Mouse (Mus musculus): ENCODE data around the gene Tamm41. TPM values are rescaled to one million over a fixed set of nuclear protein-coding genes. Genes with fewer than 3 reads are reported as not detected.

Gene Tamm41
- polyA plus RNA-seq, 2 experiments, result 16.0 to 27.3 TPM

DNA sequence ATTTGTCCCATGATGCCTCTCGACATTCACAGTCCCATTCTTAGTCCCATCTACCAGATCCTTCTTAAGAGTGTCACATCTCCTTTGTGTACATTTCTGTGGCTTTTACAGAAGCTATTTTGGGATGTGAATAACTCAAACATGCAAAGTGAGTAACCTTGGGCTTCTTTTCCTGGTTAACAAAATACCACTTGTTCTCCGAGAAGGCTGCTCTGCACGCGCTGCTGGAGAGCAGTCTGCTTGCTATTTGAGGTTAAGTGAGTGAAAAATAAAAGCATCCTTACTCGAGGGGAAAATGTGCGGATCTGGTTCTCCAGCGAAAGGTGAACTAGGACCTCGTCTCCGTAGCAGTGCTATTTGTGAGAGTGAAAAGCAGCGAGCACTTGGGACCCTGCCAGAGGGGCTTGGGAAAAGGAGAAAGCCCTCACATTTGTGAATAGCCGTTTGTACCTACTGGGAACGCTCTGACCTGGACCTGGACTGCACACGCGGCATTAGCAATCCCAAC, 10.1 kb downstream of the Tamm41 start:
- Histone ChIP-seq H3K4me2 (ENCODE audit: low read depth) (no peak overlapping the region), H3K36me3 (replicated peaks; ENCODE audit: control insufficient read depth, insufficient read depth, low read depth) (peaks cover 6% of the 10 kb centered on the region), H3K27ac (no peak overlapping the region), H3K4me1 (replicated peaks; ENCODE audit: control insufficient read depth in 2 of 2, insufficient read depth in 2 of 2, low read length in 1 of 2) (no peaks in the 10 kb centered on the region), H3K27me3 (ENCODE audit: control insufficient read depth, insufficient read depth, low read length) (no peaks in the 10 kb centered on the region), H3K9me3 (ENCODE audit: control insufficient read depth, low read length) (no peaks in the 10 kb centered on the region), H3K9ac (replicated peaks) (no peak overlapping the region), H3K4me3 (ENCODE audit: insufficient read depth in 1 of 2, low read depth in 2 of 2, low read length in 2 of 2) (no peak overlapping the region)
- 82% methylated on average over 14 of the region's 14 CpGs for WGBS (ENCODE audit: insufficient replicate concordance)
- TF ChIP-seq EP300 (IDR thresholded peaks at IDR 0.05; ENCODE audit: low read depth) (no peak), CTCF (IDR thresholded peaks at IDR 0.05; ENCODE audit: low read depth) (no peak)
- ATAC-seq (ENCODE audit: insufficient read depth) (no peak), DNase-seq (ENCODE audit: low read depth in 3 of 3, low spot score in 3 of 3) (no peak)

DNA sequence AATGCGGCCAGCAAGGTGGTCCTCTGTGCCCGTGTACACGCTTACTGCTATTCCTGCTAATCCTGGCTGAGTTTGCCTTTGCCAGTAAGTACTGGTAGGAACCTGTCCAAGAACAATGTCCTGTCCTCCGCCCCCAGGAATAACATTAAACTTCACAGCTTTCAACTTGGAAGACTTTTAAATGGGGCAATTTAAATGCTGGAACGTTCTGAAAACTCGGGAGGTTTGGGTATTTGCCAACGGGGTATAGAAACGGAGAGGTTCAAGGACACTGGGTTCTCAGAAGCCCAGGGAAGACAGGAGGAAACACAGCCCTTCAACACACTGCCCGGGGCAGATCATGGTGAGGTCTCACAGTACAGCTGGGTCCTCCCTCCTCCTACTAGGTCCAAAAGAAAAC, 14.8 kb downstream of the Tamm41 start:
- Histone ChIP-seq H3K27me3 (ENCODE audit: control insufficient read depth, insufficient read depth, low read length) (no peaks in the 10 kb centered on the region), H3K9ac (replicated peaks) (no peak overlapping the region), H3K4me1 (replicated peaks; ENCODE audit: control insufficient read depth in 2 of 2, insufficient read depth in 2 of 2, low read length in 1 of 2) (no peaks in the 10 kb centered on the region), H3K27ac (no peak overlapping the region), H3K4me3 (ENCODE audit: insufficient read depth in 1 of 2, low read depth in 2 of 2, low read length in 2 of 2) (no peak overlapping the region), H3K9me3 (ENCODE audit: control insufficient read depth, low read length) (no peaks in the 10 kb centered on the region), H3K36me3 (replicated peaks; ENCODE audit: control insufficient read depth, insufficient read depth, low read depth) (no peaks in the 10 kb centered on the region; the same call in 1 of the 2 replicates), H3K4me2 (ENCODE audit: low read depth) (no peak overlapping the region)
- TF ChIP-seq EP300 (IDR thresholded peaks at IDR 0.05; ENCODE audit: low read depth) (no peak), CTCF (IDR thresholded peaks at IDR 0.05; ENCODE audit: low read depth) (no peak)
- 76% methylated on average over 9 of the region's 9 CpGs for WGBS (ENCODE audit: insufficient replicate concordance)
- no peak for ATAC-seq (ENCODE audit: insufficient read depth)
- no peak for DNase-seq (ENCODE audit: low read depth in 3 of 3, low spot score in 3 of 3)

DNA sequence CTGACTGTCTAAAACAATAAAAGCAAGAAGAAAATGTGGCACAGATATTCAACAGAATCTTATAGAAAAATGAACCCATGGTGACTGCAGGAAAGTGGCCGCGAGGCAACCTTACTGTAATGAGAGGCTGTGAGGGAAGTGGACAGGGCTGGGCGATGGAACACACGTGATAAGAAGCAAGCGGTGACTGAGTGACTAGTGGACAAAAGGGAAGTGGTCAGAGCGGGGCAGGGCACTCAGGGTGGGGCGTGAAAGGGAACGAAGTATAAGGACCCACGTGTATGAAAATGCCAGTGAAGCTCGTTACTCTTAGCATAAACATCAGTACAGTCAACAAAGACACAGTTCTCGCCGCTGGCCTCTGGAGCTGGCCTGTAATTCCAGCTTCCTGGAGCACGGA, 22.2 kb downstream of the Tamm41 start:
- H3K9me3 ChIP-seq (ENCODE audit: control insufficient read depth, low read length), result no peaks in the 10 kb centered on the region
- 47% methylated on average over 13 of the region's 13 CpGs for WGBS (ENCODE audit: insufficient replicate concordance)
- TF ChIP-seq EP300 (IDR thresholded peaks at IDR 0.05; ENCODE audit: low read depth), result no peak
- TF ChIP-seq CTCF (IDR thresholded peaks at IDR 0.05; ENCODE audit: low read depth), result no peak
- no peak overlapping the region for H3K9ac ChIP-seq (replicated peaks)
- H3K4me2 ChIP-seq (ENCODE audit: low read depth), result no peak overlapping the region
- no peak overlapping the region for H3K4me3 ChIP-seq (ENCODE audit: insufficient read depth in 1 of 2, low read depth in 2 of 2, low read length in 2 of 2)
- H3K27me3 ChIP-seq (ENCODE audit: control insufficient read depth, insufficient read depth, low read length), result no peaks in the 10 kb centered on the region
- DNase-seq (ENCODE audit: low read depth in 3 of 3, low spot score in 3 of 3) (no peak), ATAC-seq (ENCODE audit: insufficient read depth) (no peak)
- no peaks in the 10 kb centered on the region for H3K4me1 ChIP-seq (replicated peaks; ENCODE audit: control insufficient read depth in 2 of 2, insufficient read depth in 2 of 2, low read length in 1 of 2)
- no peaks in the 10 kb centered on the region; the same call in 1 of the 2 replicates for H3K36me3 ChIP-seq (replicated peaks; ENCODE audit: control insufficient read depth, insufficient read depth, low read depth)
- no peak overlapping the region for H3K27ac ChIP-seq

DNA sequence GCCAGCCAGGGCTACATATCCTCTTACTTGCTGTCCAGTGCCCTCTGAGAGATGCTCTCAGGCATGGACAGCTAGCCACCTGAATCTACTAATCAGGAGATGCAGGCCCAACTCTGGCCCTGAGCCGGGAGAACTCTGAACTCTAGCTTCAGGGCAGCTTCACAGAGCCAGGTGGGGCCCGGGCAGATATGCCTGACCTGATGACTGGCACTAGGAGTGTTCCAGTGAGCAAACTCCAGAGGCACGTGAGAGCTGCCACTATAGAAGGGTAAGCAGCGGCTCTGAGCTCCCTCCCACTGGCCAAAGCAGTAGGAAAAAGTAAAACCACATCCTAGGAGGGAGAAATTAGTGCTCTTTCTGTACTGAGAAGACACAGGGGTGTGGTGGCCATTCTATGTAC, 24.1 kb downstream of the Tamm41 start:
- Histone ChIP-seq H3K4me2 (ENCODE audit: low read depth) (no peak overlapping the region), H3K27me3 (ENCODE audit: control insufficient read depth, insufficient read depth, low read length) (no peaks in the 10 kb centered on the region), H3K27ac (no peak overlapping the region), H3K9me3 (ENCODE audit: control insufficient read depth, low read length) (no peaks in the 10 kb centered on the region), H3K36me3 (replicated peaks; ENCODE audit: control insufficient read depth, insufficient read depth, low read depth) (no peaks in the 10 kb centered on the region; the same call in 1 of the 2 replicates), H3K4me1 (replicated peaks; ENCODE audit: control insufficient read depth in 2 of 2, insufficient read depth in 2 of 2, low read length in 1 of 2) (no peaks in the 10 kb centered on the region), H3K9ac (replicated peaks) (no peak overlapping the region), H3K4me3 (ENCODE audit: insufficient read depth in 1 of 2, low read depth in 2 of 2, low read length in 2 of 2) (no peak overlapping the region)
- ATAC-seq (ENCODE audit: insufficient read depth), result no peak
- no peak for TF ChIP-seq EP300 (IDR thresholded peaks at IDR 0.05; ENCODE audit: low read depth)
- TF ChIP-seq CTCF (IDR thresholded peaks at IDR 0.05; ENCODE audit: low read depth), result no peak
- DNase-seq (ENCODE audit: low read depth in 3 of 3, low spot score in 3 of 3), result no peak
- WGBS (ENCODE audit: insufficient replicate concordance), result 77% methylated on average over 4 of the region's 4 CpGs

DNA sequence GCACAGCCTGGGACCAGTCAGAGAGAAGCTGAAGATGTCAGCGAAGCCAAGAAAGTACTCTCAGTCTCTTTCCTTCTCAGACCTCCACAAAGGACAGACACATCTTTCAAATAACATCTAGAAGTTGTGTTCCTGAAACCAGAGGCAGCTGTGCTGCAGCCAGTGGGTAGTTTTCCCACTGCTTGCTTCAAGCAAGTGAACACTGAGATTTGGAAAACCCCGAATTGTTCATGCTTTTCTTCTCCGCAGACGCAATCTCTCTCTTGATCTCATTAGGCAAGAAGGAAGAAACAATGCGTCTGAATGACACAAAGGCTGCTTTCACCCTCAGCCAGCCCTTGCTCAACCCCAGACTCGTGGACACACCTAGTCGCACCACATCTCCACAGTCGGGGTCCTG, 25.9 kb downstream of the Tamm41 start:
- 71% methylated on average over 8 of the region's 8 CpGs for WGBS (ENCODE audit: insufficient replicate concordance)
- ATAC-seq (ENCODE audit: insufficient read depth) (no peak), DNase-seq (ENCODE audit: low read depth in 3 of 3, low spot score in 3 of 3) (no peak)
- Histone ChIP-seq H3K4me1 (replicated peaks; ENCODE audit: control insufficient read depth in 2 of 2, insufficient read depth in 2 of 2, low read length in 1 of 2) (no peaks in the 10 kb centered on the region), H3K27me3 (ENCODE audit: control insufficient read depth, insufficient read depth, low read length) (no peaks in the 10 kb centered on the region), H3K4me3 (ENCODE audit: insufficient read depth in 1 of 2, low read depth in 2 of 2, low read length in 2 of 2) (no peak overlapping the region), H3K9me3 (ENCODE audit: control insufficient read depth, low read length) (no peaks in the 10 kb centered on the region), H3K27ac (no peak overlapping the region), H3K9ac (replicated peaks) (no peak overlapping the region), H3K4me2 (ENCODE audit: low read depth) (no peak overlapping the region), H3K36me3 (replicated peaks; ENCODE audit: control insufficient read depth, insufficient read depth, low read depth) (no peaks in the 10 kb centered on the region; the same call in 1 of the 2 replicates)
- no peak for TF ChIP-seq EP300 (IDR thresholded peaks at IDR 0.05; ENCODE audit: low read depth)
- no peak for TF ChIP-seq CTCF (IDR thresholded peaks at IDR 0.05; ENCODE audit: low read depth)
